Mouse (Mus musculus): ENCODE measurements around the gene Mlycd. TPM values are rescaled to one million over a fixed set of nuclear protein-coding genes. Genes with fewer than 3 reads are reported as not detected.
A peak's percentile ranks its signal among the peaks of the same experiment; 100 is the strongest.

Gene Mlycd
- polyA plus RNA-seq, 1 experiment = 48.2 TPM

DNA sequence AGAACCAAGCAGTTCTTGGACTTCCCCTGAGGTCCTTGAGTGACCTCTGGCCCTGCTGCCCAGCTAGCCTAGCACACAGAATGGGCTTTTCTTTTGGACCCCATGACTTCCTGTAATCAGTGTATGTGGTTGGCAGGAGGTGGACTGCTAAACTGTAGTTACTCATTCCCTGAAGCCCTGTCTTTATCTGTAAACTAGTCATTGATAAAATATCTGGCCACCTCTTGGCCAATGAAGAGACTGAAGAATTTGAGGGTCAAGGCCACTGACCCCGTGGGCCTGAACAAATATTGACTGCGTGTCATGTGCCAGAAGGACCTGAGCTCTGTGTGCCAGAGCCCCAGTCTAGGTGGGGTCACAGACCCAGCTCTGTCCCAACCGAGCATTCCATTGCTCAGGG, 37.7 kb downstream of the Mlycd start:
- WGBS = 59% methylated on average over 3 of the region's 3 CpGs
- DNase-seq = peak; percentile 51
- H3K4me3 ChIP-seq (ENCODE audit: insufficient read depth, low read depth, low read length) = no peak overlapping the region
- no peaks in the 10 kb centered on the region for H3K27me3 ChIP-seq (replicated peaks; ENCODE audit: control insufficient read depth, insufficient read depth, low read length)
- H3K36me3 ChIP-seq (ENCODE audit: control insufficient read depth, insufficient read depth, low read length) = no peaks in the 10 kb centered on the region
- no peak for TF ChIP-seq POLR2A (IDR thresholded peaks at IDR 0.05; ENCODE audit: low read depth, low read length)
- no peak for TF ChIP-seq CTCF (conservative IDR thresholded peaks at IDR 0.05; ENCODE audit: insufficient read depth, insufficient read length, low read depth, low read length)
- peaks cover 36% of the 10 kb centered on the region for H3K4me1 ChIP-seq (ENCODE audit: control insufficient read depth, insufficient read depth, low read length)
- H3K27ac ChIP-seq (ENCODE audit: insufficient read depth, low read depth, low read length) = no peak overlapping the region

DNA sequence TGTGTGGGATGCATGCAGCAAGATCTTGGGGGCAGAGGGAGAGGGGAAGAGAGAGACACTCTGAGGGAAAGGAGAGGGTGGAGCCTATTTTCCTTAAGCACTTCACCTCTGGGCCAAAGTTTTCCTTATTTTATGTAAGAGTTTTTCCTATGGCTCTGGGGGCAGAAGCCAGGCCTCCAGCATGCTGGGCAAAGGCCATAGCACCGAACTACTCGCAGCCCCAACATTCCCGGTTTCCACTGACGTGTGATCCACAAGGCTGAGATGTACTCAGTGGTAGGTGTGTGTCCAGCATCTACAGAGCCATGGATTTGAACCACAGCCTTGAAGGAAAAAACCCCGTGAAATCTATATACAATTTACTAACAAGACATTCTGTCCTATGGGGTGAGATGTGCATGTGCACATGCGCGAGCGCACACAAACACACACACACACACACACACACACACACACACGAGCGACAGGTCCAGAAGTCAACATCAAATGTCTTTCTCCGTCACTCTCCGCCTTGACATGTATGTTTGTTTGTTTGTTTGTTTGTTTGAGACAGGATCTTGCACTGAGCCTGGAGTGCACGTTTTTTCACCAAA, 39.0 kb downstream of the Mlycd start, which contains the start of gene Osgin1:
Gene Osgin1, plus strand, starts transcription at position 543 of the 593 bp plus-strand sequence.
- WGBS = 84% methylated on average over 13 of the region's 13 CpGs
- Histone ChIP-seq H3K27ac (ENCODE audit: insufficient read depth, low read depth, low read length) (no peak within 1 kb of the TSS), H3K36me3 (ENCODE audit: control insufficient read depth, insufficient read depth, low read length) (no peaks in the 10 kb centered on the region), H3K4me3 (ENCODE audit: insufficient read depth, low read depth, low read length) (no peak within 1 kb of the TSS), H3K27me3 (replicated peaks; ENCODE audit: control insufficient read depth, insufficient read depth, low read length) (no peaks in the 10 kb centered on the region), H3K4me1 (ENCODE audit: control insufficient read depth, insufficient read depth, low read length) (peaks cover 26% of the 10 kb centered on the region)
- DNase-seq = no peak
- TF ChIP-seq POLR2A (IDR thresholded peaks at IDR 0.05; ENCODE audit: low read depth, low read length) (no peak), CTCF (conservative IDR thresholded peaks at IDR 0.05; ENCODE audit: insufficient read depth, insufficient read length, low read depth, low read length) (no peak)

DNA sequence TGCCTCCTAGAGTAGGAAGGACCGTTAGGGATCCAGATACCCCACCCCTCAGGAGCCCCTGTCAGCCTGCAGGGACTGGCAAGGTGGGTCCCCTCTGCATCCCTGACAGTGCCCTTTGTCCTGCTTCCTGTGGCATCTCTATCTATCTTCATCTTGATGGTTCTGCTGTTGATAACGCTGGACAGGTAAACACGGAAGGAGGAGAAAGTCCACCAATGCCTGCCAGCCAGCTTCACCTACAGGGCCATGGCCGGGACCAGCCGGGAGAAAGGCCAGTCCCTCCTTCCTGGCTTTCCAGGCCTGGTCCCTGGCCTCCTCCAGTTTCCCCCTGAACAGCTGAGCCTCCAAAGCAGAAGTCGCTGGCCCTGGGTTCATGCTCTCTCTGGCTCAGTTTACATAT, 39.9 kb downstream of the Mlycd start:
- 77% methylated on average over 6 of the region's 6 CpGs for WGBS
- no peak overlapping the region for H3K27ac ChIP-seq (ENCODE audit: insufficient read depth, low read depth, low read length)

DNA sequence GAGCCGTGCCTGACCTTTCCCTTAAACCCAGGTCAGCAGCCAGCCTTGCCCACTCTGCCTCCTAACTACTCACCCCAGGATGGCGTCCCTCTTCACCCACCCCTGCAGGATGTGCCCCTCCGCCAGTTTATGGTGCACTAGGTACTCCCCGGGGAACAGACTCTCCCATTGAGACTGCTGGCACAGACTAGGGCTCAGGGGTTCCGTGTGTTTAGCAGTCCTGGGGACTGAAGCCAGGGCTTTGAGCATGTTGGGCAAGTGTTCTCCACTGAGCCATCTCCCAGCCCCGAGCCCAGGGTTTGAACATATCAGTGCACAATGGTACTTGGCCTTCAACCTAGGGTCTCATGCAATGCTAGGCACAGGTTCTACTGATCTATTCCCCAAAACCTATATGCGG, 40.8 kb downstream of the Mlycd start:
- WGBS = 85% methylated on average over 7 of the region's 7 CpGs
- Histone ChIP-seq H3K36me3 (ENCODE audit: control insufficient read depth, insufficient read depth, low read length) (no peaks in the 10 kb centered on the region), H3K4me1 (ENCODE audit: control insufficient read depth, insufficient read depth, low read length) (peaks cover 15% of the 10 kb centered on the region), H3K4me3 (ENCODE audit: insufficient read depth, low read depth, low read length) (no peak overlapping the region), H3K27me3 (replicated peaks; ENCODE audit: control insufficient read depth, insufficient read depth, low read length) (no peaks in the 10 kb centered on the region), H3K27ac (ENCODE audit: insufficient read depth, low read depth, low read length) (no peak overlapping the region)
- TF ChIP-seq CTCF (conservative IDR thresholded peaks at IDR 0.05; ENCODE audit: insufficient read depth, insufficient read length, low read depth, low read length) (no peak), POLR2A (IDR thresholded peaks at IDR 0.05; ENCODE audit: low read depth, low read length) (no peak)
- DNase-seq = no peak

More for the DNA sequence above, 39.9 kb downstream of the Mlycd start:
- DNase-seq = no peak
- H3K27me3 ChIP-seq (replicated peaks; ENCODE audit: control insufficient read depth, insufficient read depth, low read length) = no peaks in the 10 kb centered on the region
- H3K4me3 ChIP-seq (ENCODE audit: insufficient read depth, low read depth, low read length) = no peak overlapping the region
- no peaks in the 10 kb centered on the region for H3K36me3 ChIP-seq (ENCODE audit: control insufficient read depth, insufficient read depth, low read length)
- TF ChIP-seq CTCF (conservative IDR thresholded peaks at IDR 0.05; ENCODE audit: insufficient read depth, insufficient read length, low read depth, low read length) = no peak
- no peak for TF ChIP-seq POLR2A (IDR thresholded peaks at IDR 0.05; ENCODE audit: low read depth, low read length)
- H3K4me1 ChIP-seq (ENCODE audit: control insufficient read depth, insufficient read depth, low read length) = peaks cover 18% of the 10 kb centered on the region

DNA sequence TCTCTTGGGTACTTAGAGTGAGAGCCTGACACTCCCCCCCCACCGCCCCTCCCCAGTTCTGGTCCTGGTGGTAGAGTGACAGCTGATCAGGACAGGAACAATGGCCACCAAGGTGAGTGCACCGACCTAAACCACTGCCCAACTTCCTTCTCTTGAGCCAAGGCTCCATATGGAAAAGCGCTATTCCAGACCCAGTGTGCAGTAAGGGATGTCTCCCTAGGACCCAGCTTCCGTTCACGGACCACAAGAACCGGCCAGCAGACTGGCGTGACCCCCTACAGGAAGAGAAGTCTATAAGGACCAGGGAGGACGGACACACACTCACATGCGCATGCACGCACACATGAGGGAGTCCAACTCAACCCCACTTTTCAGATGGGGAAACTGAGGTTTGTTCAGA, 41.7 kb downstream of the Mlycd start:
- no peaks in the 10 kb centered on the region; the same call in 1 of the 2 replicates for H3K36me3 ChIP-seq (ENCODE audit: control insufficient read depth, insufficient read depth, low read length)
- no peak overlapping the region for H3K4me3 ChIP-seq (ENCODE audit: insufficient read depth, low read depth, low read length)
- WGBS = 87% methylated on average over 10 of the region's 10 CpGs
- DNase-seq = no peak
- peaks cover 21% of the 10 kb centered on the region for H3K4me1 ChIP-seq (ENCODE audit: control insufficient read depth, insufficient read depth, low read length)
- peak overlapping the region; percentile 14; the same call in 1 of the 2 replicates for H3K27ac ChIP-seq (ENCODE audit: insufficient read depth, low read depth, low read length)
- TF ChIP-seq POLR2A (IDR thresholded peaks at IDR 0.05; ENCODE audit: low read depth, low read length) (no peak), CTCF (conservative IDR thresholded peaks at IDR 0.05; ENCODE audit: insufficient read depth, insufficient read length, low read depth, low read length) (no peak)
- no peaks in the 10 kb centered on the region for H3K27me3 ChIP-seq (replicated peaks; ENCODE audit: control insufficient read depth, insufficient read depth, low read length)

DNA sequence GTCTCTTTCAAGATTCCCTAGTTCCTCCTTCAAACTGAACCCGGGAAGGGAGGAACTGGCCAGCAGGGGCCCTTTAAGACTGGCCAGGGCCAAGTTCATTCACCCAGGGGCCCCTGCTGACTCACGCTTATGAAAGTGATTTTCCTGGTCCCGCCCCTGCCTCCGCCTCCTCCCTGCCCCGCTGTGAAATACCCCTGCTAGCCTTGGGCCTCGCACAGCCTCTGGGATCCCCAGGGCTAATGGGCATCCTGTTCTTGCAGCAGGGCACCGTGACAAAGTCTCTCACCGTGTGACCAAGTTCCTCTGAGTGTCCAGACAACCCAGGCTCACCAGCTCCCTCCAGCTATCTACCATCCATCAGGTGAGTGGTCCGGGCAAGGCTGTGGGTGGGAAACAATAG, 42.3 kb downstream of the Mlycd start:
- Histone ChIP-seq H3K4me3 (ENCODE audit: insufficient read depth, low read depth, low read length) (peak overlapping the region; percentile 80), H3K27me3 (replicated peaks; ENCODE audit: control insufficient read depth, insufficient read depth, low read length) (no peaks in the 10 kb centered on the region), H3K4me1 (ENCODE audit: control insufficient read depth, insufficient read depth, low read length) (peaks cover 22% of the 10 kb centered on the region), H3K27ac (ENCODE audit: insufficient read depth, low read depth, low read length) (peak overlapping the region; percentile 86), H3K36me3 (ENCODE audit: control insufficient read depth, insufficient read depth, low read length) (no peaks in the 10 kb centered on the region; the same call in 1 of the 2 replicates)
- WGBS = 9% methylated on average over 9 of the region's 9 CpGs
- no peak for TF ChIP-seq CTCF (conservative IDR thresholded peaks at IDR 0.05; ENCODE audit: insufficient read depth, insufficient read length, low read depth, low read length)
- peak; percentile 99 for TF ChIP-seq POLR2A (IDR thresholded peaks at IDR 0.05; ENCODE audit: low read depth, low read length)
- peak; percentile 95 for DNase-seq

DNA sequence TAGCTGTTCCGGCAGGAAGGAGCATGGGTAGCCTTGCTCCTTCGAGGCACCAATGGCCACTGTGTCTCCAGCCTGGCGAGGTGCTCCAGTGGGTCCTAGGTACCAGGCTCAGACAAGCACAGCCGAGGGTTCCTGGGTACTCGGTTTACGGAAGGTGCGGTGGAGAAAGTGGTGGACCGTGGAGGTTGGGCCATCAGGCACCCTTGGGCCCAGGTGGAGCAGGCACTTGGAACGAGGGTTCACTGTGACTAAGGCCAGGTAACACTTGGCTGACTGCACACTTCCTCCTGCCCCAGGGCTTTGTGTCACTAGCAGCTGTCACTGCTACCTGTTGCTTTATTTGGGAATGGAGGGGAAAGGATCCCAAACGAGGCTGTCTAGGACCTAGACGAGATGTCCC, 42.8 kb downstream of the Mlycd start:
- peak; percentile 61 for DNase-seq
- peaks cover 18% of the 10 kb centered on the region for H3K4me1 ChIP-seq (ENCODE audit: control insufficient read depth, insufficient read depth, low read length)
- H3K4me3 ChIP-seq (ENCODE audit: insufficient read depth, low read depth, low read length) = peak overlapping the region; percentile 80
- H3K27me3 ChIP-seq (replicated peaks; ENCODE audit: control insufficient read depth, insufficient read depth, low read length) = no peaks in the 10 kb centered on the region
- H3K27ac ChIP-seq (ENCODE audit: insufficient read depth, low read depth, low read length) = peak overlapping the region; percentile 86
- no peaks in the 10 kb centered on the region; the same call in 1 of the 2 replicates for H3K36me3 ChIP-seq (ENCODE audit: control insufficient read depth, insufficient read depth, low read length)
- TF ChIP-seq CTCF (conservative IDR thresholded peaks at IDR 0.05; ENCODE audit: insufficient read depth, insufficient read length, low read depth, low read length) (no peak), POLR2A (IDR thresholded peaks at IDR 0.05; ENCODE audit: low read depth, low read length) (no peak)
- 35% methylated on average over 11 of the region's 11 CpGs for WGBS

All from kidney, adult 2 months (tissue).